Mouse (Mus musculus) embryonic fibroblast, embryonic 13.5 days (primary cell): ENCODE measurements at regions not wholly inside any gene's neighbourhood (a gene's known extent, or its start where the extent isn't known, plus 50 kb on each side); places are given as distances from the start of the nearest gene placed in this dataset.

Source experiments
- CTCF ChIP-seq: IDR thresholded peaks from 2 replicates; pipeline ENCODE4 v1.5.1; 2011; ENCODE audit warnings: mild to moderate bottlenecking, control low read depth, low read length, moderate library complexity, borderline replicate concordance; ENCODE audit not compliant: insufficient read depth
- POLR2A ChIP-seq: IDR thresholded peaks from 2 replicates; pipeline ENCODE4 v1.6.1; 2011; ENCODE audit warnings: low read depth, mild to moderate bottlenecking, control low read depth, low read length, moderate library complexity

GRCm38 (mm10) chr1:137750894-137751293, 424.6 kb downstream of the Ptprc start:
- no peak for TF ChIP-seq CTCF
- no peak for TF ChIP-seq POLR2A
